Mouse (Mus musculus): ENCODE results near the gene Guca2a. TPM values are rescaled to one million over a fixed set of nuclear protein-coding genes. Genes with fewer than 3 reads are reported as not detected.

Gene Guca2a
- not detected in 2 replicates for total RNA-seq (2014; rRNA removed)
- polyA plus RNA-seq (2015; fragmentation: Nextera tagmentation; extraction: Ambion mirVana): not detected in 2 replicates

DNA sequence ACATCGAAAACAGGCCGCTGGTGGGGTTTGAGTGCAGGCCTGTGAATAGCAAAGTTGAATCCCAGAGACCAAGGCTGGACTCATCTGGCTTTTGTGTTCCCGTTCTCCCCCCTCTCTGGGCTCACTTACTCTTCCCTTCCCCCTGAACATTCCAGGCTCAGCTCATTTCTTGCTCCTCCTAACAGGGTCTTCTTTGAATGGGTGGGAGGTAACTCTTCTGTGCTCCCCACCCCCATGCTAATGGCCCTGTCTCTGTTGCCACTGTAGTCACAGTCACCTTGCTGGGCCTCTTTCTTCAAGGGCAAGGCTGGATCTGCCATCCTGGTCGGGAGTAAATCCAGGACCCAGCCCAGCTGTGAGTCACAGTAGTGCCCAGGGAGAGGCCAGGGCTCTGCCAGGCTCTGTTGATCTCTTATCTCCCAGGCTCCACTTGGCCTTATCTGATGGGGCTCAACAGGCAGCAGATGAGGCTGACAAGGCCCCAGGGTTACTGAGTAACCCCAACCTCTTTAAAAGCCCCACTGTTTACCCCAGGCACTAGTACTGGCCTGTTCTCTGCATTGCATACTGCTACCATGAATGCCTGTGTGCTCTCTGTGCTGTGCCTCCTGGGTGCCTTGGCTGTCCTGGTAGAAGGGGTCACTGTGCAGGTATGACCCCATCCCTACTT, at the start of gene Guca2a:
Guca2a (plus strand) TSS at position 529 of the 670 bp plus-strand sequence.
- Histone ChIP-seq H3K9ac (replicated peaks; ENCODE audit: low read length) (no peak within 1 kb of the TSS), H3K27me3 (ENCODE audit: insufficient read depth, low read length) (no peaks in the 10 kb centered on the region), H3K36me3 (ENCODE audit: insufficient read depth, low read length) (no peaks in the 10 kb centered on the region), H3K27ac (no peak within 1 kb of the TSS), H3K4me1 (ENCODE audit: insufficient read depth, low read length) (peaks cover 12% of the 10 kb centered on the region; the same call in 1 of the 2 replicates), H3K4me2 (ENCODE audit: low read depth, low read length) (no peak within 1 kb of the TSS), H3K4me3 (ENCODE audit: low read length) (no peak within 1 kb of the TSS), H3K9me3 (ENCODE audit: low read length) (no peaks in the 10 kb centered on the region)
- TF ChIP-seq CTCF (IDR thresholded peaks at IDR 0.05; ENCODE audit: low read depth): no peak
- 81% methylated on average over 4 of the region's 4 CpGs for WGBS
- DNase-seq (ENCODE audit: low spot score): no peak
- no peak for ATAC-seq

DNA sequence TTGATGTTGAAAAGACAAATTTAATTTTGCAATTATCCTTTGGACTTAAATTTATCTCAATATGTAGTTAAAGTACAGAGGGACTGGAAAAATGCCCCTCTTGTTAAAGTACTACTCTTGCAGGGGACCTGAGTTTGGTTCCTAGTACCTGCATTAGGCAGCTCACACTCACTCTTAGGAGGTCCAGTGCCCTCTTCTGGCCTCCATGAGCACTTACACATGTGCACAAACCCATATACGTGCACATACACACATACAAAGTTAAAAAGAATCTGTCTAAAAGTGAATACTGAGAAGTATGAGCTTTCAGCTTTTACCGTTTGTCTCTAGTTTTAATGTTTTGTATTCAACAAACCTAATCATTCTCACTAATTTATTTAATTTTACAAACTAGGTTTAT, 49.5 kb upstream of the Guca2a start:
- Histone ChIP-seq H3K27ac (no peak overlapping the region), H3K4me1 (ENCODE audit: insufficient read depth, low read length) (no peaks in the 10 kb centered on the region), H3K4me2 (ENCODE audit: low read depth, low read length) (no peak overlapping the region), H3K27me3 (ENCODE audit: insufficient read depth, low read length) (no peaks in the 10 kb centered on the region), H3K9me3 (ENCODE audit: low read length) (no peaks in the 10 kb centered on the region), H3K9ac (replicated peaks; ENCODE audit: low read length) (no peak overlapping the region), H3K36me3 (ENCODE audit: insufficient read depth, low read length) (peaks cover 4% of the 10 kb centered on the region; the same call in 1 of the 2 replicates), H3K4me3 (ENCODE audit: low read length) (no peak overlapping the region)
- 95% methylated on average over 2 of the region's 2 CpGs for WGBS
- 0 out of 2 replicates have a peak, but pooled peaks have one; percentile 6 for TF ChIP-seq CTCF (IDR thresholded peaks at IDR 0.05; ENCODE audit: low read depth)
- DNase-seq (ENCODE audit: low spot score): no peak
- no peak for ATAC-seq

DNA sequence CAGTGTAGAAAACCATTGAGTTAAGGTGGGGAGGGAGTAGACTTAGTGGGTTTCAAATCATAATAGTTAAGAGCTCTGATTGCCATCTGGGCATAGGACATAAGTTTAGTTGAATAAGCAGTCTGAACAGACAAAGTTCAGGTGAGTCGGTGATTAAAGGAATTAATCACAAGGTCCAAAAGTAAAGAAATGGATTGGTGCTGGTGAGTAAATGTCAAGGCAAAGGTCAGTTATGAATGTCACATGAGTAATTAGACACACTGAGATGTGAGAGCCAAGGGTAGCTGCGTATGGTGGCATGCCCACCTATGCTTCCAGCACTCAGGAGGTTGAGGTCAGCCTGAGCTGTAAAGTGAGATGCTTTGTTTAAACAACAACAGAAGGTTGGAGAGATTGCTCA, 48.1 kb upstream of the Guca2a start:
- Histone ChIP-seq H3K27me3 (ENCODE audit: insufficient read depth, low read length) (no peaks in the 10 kb centered on the region), H3K9me3 (ENCODE audit: low read length) (no peaks in the 10 kb centered on the region), H3K36me3 (ENCODE audit: insufficient read depth, low read length) (peaks cover 4% of the 10 kb centered on the region; the same call in 1 of the 2 replicates), H3K9ac (replicated peaks; ENCODE audit: low read length) (no peak overlapping the region), H3K4me2 (ENCODE audit: low read depth, low read length) (no peak overlapping the region), H3K27ac (no peak overlapping the region), H3K4me1 (ENCODE audit: insufficient read depth, low read length) (no peaks in the 10 kb centered on the region), H3K4me3 (ENCODE audit: low read length) (no peak overlapping the region)
- DNase-seq (ENCODE audit: low spot score): no peak
- no peak for TF ChIP-seq CTCF (IDR thresholded peaks at IDR 0.05; ENCODE audit: low read depth)
- 84% methylated on average over 2 of the region's 2 CpGs for WGBS
- no peak for ATAC-seq

DNA sequence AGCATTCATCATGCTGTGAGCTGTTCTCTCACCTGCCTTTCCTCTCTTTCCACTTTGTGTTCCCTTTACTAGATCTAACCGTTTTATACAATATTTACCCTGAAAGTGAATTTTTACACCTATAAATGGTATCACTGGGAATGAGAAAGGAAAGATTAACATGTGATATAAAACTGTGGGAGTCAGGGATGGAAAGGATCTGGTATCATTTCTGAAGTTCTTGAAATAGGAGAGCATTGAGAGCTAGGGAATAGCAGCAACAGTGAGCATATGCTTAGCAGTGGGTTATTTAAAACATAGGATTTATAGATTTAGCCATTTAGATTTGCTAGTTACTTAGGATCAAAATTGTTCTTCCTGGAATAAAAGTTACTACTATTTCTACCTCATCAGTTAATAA, 47.5 kb upstream of the Guca2a start:
- no peak overlapping the region for H3K4me3 ChIP-seq (ENCODE audit: low read length)
- H3K27me3 ChIP-seq (ENCODE audit: insufficient read depth, low read length): no peaks in the 10 kb centered on the region
- TF ChIP-seq CTCF (IDR thresholded peaks at IDR 0.05; ENCODE audit: low read depth): no peak
- H3K4me2 ChIP-seq (ENCODE audit: low read depth, low read length): no peak overlapping the region
- H3K9me3 ChIP-seq (ENCODE audit: low read length): no peaks in the 10 kb centered on the region
- no peak overlapping the region for H3K9ac ChIP-seq (replicated peaks; ENCODE audit: low read length)
- 83% methylated on average over 1 of the region's 1 CpGs for WGBS
- DNase-seq (ENCODE audit: low spot score): no peak
- no peaks in the 10 kb centered on the region for H3K4me1 ChIP-seq (ENCODE audit: insufficient read depth, low read length)
- no peak for ATAC-seq
- H3K36me3 ChIP-seq (ENCODE audit: insufficient read depth, low read length): peaks cover 4% of the 10 kb centered on the region; the same call in 1 of the 2 replicates
- H3K27ac ChIP-seq: no peak overlapping the region

DNA sequence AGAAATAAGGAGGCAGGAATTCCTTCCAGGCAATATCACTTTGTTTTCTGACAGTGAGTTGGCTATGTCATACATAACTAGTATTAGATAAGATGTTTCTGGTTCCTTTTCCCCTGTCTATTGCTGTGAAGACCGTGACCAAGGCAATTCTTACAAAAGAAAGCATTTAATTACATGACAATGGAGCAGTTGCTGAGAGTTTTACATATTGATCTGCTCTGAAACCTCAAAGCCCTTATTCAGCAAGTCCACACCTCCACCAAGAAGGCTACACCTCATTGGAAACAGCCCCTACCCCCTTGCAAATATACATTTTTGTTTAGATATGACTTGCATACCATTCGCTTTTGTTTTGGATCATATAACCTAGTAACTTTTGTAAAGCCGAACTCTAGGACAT, 45.0 kb upstream of the Guca2a start:
- H3K4me1 ChIP-seq (ENCODE audit: insufficient read depth, low read length): no peaks in the 10 kb centered on the region
- ATAC-seq (no peak), DNase-seq (ENCODE audit: low spot score) (no peak)
- H3K4me2 ChIP-seq (ENCODE audit: low read depth, low read length): no peak overlapping the region
- no peaks in the 10 kb centered on the region for H3K9me3 ChIP-seq (ENCODE audit: low read length)
- no peak overlapping the region for H3K4me3 ChIP-seq (ENCODE audit: low read length)
- no peak overlapping the region for H3K9ac ChIP-seq (replicated peaks; ENCODE audit: low read length)
- H3K27me3 ChIP-seq (ENCODE audit: insufficient read depth, low read length): no peaks in the 10 kb centered on the region
- no peak overlapping the region for H3K27ac ChIP-seq
- 63% methylated on average over 3 of the region's 3 CpGs for WGBS
- no peak for TF ChIP-seq CTCF (IDR thresholded peaks at IDR 0.05; ENCODE audit: low read depth)
- no peaks in the 10 kb centered on the region for H3K36me3 ChIP-seq (ENCODE audit: insufficient read depth, low read length)

DNA sequence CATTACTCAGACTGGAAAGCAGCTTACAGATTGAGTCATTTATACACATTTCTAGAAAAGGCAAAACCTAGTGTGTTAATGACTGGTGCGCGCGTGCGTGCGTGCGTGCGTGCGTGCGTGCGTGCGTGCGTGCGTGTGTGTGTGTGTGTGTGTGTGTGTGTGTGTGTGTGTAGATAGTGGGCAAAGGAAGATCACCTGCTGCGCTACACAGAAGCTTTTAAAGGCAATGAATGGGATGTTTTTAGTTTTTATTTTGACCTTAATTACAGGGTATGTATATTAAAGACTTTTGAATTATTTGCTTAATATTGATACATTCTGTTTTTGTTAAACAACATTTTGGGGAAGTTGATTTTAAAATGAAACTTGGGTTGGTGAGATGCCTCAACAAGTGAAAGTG, 43.2 kb upstream of the Guca2a start:
- H3K27ac ChIP-seq: no peak overlapping the region
- no peak overlapping the region for H3K4me3 ChIP-seq (ENCODE audit: low read length)
- WGBS: 93% methylated on average over 14 of the region's 14 CpGs
- H3K4me2 ChIP-seq (ENCODE audit: low read depth, low read length): no peak overlapping the region
- ATAC-seq (no peak), DNase-seq (ENCODE audit: low spot score) (no peak)
- H3K9ac ChIP-seq (replicated peaks; ENCODE audit: low read length): no peak overlapping the region
- TF ChIP-seq CTCF (IDR thresholded peaks at IDR 0.05; ENCODE audit: low read depth): no peak
- no peaks in the 10 kb centered on the region for H3K4me1 ChIP-seq (ENCODE audit: insufficient read depth, low read length)
- H3K36me3 ChIP-seq (ENCODE audit: insufficient read depth, low read length): no peaks in the 10 kb centered on the region
- no peaks in the 10 kb centered on the region for H3K9me3 ChIP-seq (ENCODE audit: low read length)
- no peaks in the 10 kb centered on the region for H3K27me3 ChIP-seq (ENCODE audit: insufficient read depth, low read length)

DNA sequence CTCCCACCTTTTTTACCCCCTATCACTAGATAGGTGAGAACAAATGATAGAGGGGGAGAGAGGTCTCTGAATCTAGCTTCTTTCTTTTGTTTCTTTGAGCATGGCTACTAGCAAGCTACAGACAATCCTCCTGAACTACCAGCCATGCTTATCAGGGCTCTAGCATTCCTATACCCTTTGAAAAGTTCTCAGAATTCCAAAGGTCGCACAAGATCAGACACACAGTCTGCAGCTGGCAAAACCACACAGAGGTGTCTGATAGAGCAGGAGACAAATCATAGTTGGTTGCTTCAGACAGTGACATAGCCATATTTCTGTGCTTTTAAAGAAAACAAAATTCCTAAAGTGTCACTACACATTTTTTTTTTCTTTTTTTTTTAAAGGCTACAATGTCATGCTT, 37.9 kb upstream of the Guca2a start:
- H3K36me3 ChIP-seq (ENCODE audit: insufficient read depth, low read length): peaks cover 4% of the 10 kb centered on the region; the same call in 1 of the 2 replicates
- DNase-seq (ENCODE audit: low spot score) (no peak), ATAC-seq (no peak)
- H3K9me3 ChIP-seq (ENCODE audit: low read length): no peaks in the 10 kb centered on the region
- WGBS: 65% methylated on average over 1 of the region's 1 CpGs
- no peaks in the 10 kb centered on the region for H3K27me3 ChIP-seq (ENCODE audit: insufficient read depth, low read length)
- H3K9ac ChIP-seq (replicated peaks; ENCODE audit: low read length): no peak overlapping the region
- TF ChIP-seq CTCF (IDR thresholded peaks at IDR 0.05; ENCODE audit: low read depth): no peak
- no peak overlapping the region for H3K4me3 ChIP-seq (ENCODE audit: low read length)
- H3K4me2 ChIP-seq (ENCODE audit: low read depth, low read length): no peak overlapping the region
- H3K4me1 ChIP-seq (ENCODE audit: insufficient read depth, low read length): no peaks in the 10 kb centered on the region
- H3K27ac ChIP-seq: no peak overlapping the region

Measured in hindbrain, postnatal 0 days (tissue).